Mouse (Mus musculus) forebrain, embryonic 16.5 days (tissue): ENCODE measurements around the gene Degs2. TPM values are rescaled to one million over a fixed set of nuclear protein-coding genes. Genes with fewer than 3 reads are reported as not detected.
"Not testable (repeated sequence)": the region's sequence is repeated elsewhere in the genome, so short reads cannot be mapped to it uniquely, and the experiment has no call there.

Experiments used
- ATAC-seq: fragments of 200-750 bp; cut with Nextera tagmentation; 2 replicates; pipeline ENCODE4 v1.8.0; 2017; ENCODE audit warnings: mild to moderate bottlenecking, moderate library complexity
- H3K27ac ChIP-seq: fragments of 300-500 bp; sonication (generic); 2 replicates; pipeline ENCODE4 v1.5.1; 2014; ENCODE audit warnings: low read length, control low read depth
- H3K27me3 ChIP-seq: fragments of 300-500 bp; sonication (generic); replicated peaks from 2 replicates; pipeline ENCODE4 v1.6.1; 2014; ENCODE audit warnings: low read length; ENCODE audit not compliant: control insufficient read depth, insufficient read depth
- H3K36me3 ChIP-seq: fragments of 300-500 bp; sonication (generic); 2 replicates; pipeline ENCODE4 v1.6.1; 2014; ENCODE audit not compliant: control insufficient read depth, insufficient read depth
- H3K4me1 ChIP-seq: fragments of 300-500 bp; sonication (generic); replicated peaks from 2 replicates; pipeline ENCODE4 v1.6.1; 2014; ENCODE audit warnings: low read length; ENCODE audit not compliant: control insufficient read depth, insufficient read depth
- H3K4me2 ChIP-seq: fragments of 300-500 bp; sonication (generic); 2 replicates; pipeline ENCODE4 v1.6.1; 2014; ENCODE audit warnings: mild to moderate bottlenecking, low read length, control low read depth
- H3K4me3 ChIP-seq: fragments of 300-500 bp; sonication (generic); replicated peaks from 2 replicates; pipeline ENCODE4 v1.5.1; 2014; ENCODE audit warnings: mild to moderate bottlenecking, low read length, control low read depth
- H3K9ac ChIP-seq: fragments of 300-500 bp; sonication (generic); replicated peaks from 2 replicates; pipeline ENCODE4 v1.6.1; 2014; ENCODE audit warnings: low read depth, low read length, control low read depth
- H3K9me3 ChIP-seq: fragments of 300-500 bp; sonication (generic); 2 replicates; pipeline ENCODE4 v1.6.1; 2016; ENCODE audit warnings: low read length; ENCODE audit not compliant: control insufficient read depth
- WGBS: fragments of 180-500 bp; shearing (Covaris S2); extraction: QIAGEN DNeasy Blood & Tissue Kit; methylation state at CpG from one replicate; pipeline ENCODE4 v1.1.7; 2014; 5-methylcytosine and 5-hydroxymethylcytosine counted together
- polyA plus RNA-seq: library from polyadenylated mRNA; unstranded; fragments of >200 nt; fragmentation: Nextera tagmentation; extraction: Ambion mirVana; gene quantifications from 2 replicates; pipeline ENCODE4 v1.2.1, GENCODE M21; 2015

The Degs2 gene
- polyA plus RNA-seq, 1 experiment from 2014 or later: 2.6 TPM

DNA sequence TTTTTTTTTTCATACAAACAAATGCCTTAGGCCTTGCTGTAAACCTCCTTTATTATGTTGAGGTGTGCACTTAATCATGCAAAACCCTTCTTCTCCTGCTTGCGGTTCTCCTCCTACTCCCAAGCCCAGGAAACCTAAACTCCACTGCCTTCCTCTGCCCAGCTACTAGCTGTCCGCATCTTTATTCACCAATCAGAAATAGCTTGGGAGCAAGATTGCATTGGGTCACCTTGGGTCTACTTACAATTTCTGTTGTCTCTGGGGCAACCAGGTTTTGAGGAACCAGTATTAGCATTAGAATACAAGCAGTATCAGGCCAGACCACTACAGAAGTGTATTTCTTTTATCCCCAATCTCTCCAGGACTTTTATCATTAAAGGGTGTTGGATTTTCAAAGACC, 32.3 kb upstream of the Degs2 start:
- no peak overlapping the region for H3K9ac ChIP-seq
- no peaks in the 10 kb centered on the region for H3K36me3 ChIP-seq
- 90% methylated on average over 2 of the region's 2 CpGs for WGBS
- no peaks in the 10 kb centered on the region for H3K4me1 ChIP-seq
- no peaks in the 10 kb centered on the region for H3K27me3 ChIP-seq
- H3K4me2 ChIP-seq: no peak overlapping the region
- no peak overlapping the region for H3K4me3 ChIP-seq
- no peak for ATAC-seq
- H3K9me3 ChIP-seq: no peaks in the 10 kb centered on the region
- H3K27ac ChIP-seq: no peak overlapping the region

DNA sequence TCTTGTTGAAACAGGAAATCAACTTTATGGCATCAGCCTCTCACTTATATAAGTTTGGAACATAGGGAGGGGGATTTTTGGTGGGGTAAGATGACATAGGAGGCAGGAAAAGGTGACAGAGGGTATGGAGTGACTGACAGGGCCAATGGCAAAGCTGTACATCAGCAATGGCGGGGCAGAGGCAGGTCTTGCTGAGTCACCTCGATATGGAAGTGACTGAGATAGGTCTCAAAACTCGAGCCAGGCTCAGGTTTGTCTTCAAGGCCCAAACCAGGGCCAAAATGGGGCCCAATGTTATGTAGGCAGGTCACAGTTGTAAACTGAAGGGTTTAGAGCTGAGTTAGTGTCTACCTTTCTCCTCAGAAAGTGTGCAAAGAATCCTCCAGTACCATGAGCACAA, 21.7 kb upstream of the Degs2 start:
- no peak for ATAC-seq
- H3K36me3 ChIP-seq: no peaks in the 10 kb centered on the region
- H3K9ac ChIP-seq: no peak overlapping the region
- no peaks in the 10 kb centered on the region for H3K4me1 ChIP-seq
- no peaks in the 10 kb centered on the region for H3K27me3 ChIP-seq
- no peak overlapping the region for H3K27ac ChIP-seq
- no peak overlapping the region for H3K4me2 ChIP-seq
- H3K9me3 ChIP-seq: peaks cover 2% of the 10 kb centered on the region; the same call in 1 of the 2 replicates
- 89% methylated on average over 3 of the region's 3 CpGs for WGBS
- no peak overlapping the region for H3K4me3 ChIP-seq

DNA sequence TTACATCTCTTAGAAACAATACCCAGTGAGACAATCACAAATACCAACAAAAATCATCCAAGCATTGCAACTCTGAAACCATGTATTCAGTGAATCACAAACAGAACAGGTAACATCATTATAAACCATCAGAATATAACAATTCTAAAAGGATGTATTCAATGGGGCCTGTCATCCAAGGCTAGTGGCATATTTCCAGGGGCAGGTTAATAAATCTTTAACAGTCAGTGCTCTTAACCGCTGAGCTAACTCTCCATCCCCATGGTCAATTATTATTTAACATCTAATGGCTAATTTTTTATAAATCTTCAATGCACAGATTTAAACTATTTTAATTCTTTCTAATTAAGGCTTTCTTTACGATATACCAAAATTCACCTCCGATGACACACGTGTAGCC, 20.3 kb upstream of the Degs2 start:
- Histone ChIP-seq H3K27ac (no peak overlapping the region), H3K9ac (no peak overlapping the region), H3K4me1 (no peaks in the 10 kb centered on the region), H3K4me3 (no peak overlapping the region), H3K27me3 (no peaks in the 10 kb centered on the region), H3K9me3 (peaks cover 2% of the 10 kb centered on the region; the same call in 1 of the 2 replicates), H3K36me3 (no peaks in the 10 kb centered on the region), H3K4me2 (no peak overlapping the region)
- WGBS: 95% methylated on average over 4 of the region's 4 CpGs
- no peak for ATAC-seq

DNA sequence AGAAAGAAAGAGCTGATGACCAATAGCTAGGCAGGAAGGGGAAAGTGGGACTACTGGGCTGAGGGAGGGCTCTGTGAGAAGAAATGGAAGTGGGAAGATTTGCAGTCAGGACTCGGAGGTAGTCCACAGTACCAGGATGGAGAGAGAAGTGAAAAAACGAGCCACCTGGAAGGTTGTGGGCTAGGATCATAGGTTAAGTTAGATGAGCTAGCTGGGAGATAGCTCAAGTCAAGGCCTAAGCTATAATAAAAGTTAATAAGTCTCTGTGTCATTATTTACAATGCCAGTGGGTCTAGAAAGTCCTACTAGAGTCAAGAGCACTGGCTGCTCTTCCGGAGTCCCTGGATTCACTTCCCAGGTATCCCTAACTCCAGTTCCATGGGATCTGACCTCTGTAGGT, 16.4 kb upstream of the Degs2 start:
- no peaks in the 10 kb centered on the region for H3K27me3 ChIP-seq
- no peak overlapping the region for H3K4me3 ChIP-seq
- H3K4me1 ChIP-seq: no peaks in the 10 kb centered on the region
- H3K36me3 ChIP-seq: no peaks in the 10 kb centered on the region
- no peak overlapping the region for H3K27ac ChIP-seq
- 89% methylated on average over 3 of the region's 3 CpGs for WGBS
- H3K9me3 ChIP-seq: peaks cover 1% of the 10 kb centered on the region; the same call in 1 of the 2 replicates
- H3K9ac ChIP-seq: no peak overlapping the region
- no peak overlapping the region for H3K4me2 ChIP-seq
- no peak for ATAC-seq

DNA sequence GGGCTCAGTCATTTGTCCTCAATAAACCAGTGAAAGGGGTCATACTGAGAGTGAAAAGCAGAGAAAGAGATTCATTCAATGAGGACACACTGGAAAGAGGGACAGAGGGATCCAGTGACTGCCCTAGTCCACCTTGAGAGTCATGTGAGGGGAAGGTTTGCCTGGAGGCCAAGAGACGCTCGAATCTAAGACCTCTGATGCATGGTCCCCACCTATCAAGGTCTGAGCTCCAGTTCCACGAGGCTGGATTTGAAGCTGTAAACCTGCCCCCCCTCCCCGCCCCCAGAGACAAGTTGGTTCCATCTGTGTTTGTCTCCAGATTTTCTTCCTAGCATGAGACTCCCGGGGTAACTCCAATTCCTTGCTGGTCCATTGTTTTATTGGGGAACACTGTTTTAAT, 13.7 kb upstream of the Degs2 start:
- Histone ChIP-seq H3K36me3 (no peaks in the 10 kb centered on the region), H3K4me2 (no peak overlapping the region), H3K4me1 (no peaks in the 10 kb centered on the region), H3K4me3 (no peak overlapping the region), H3K9me3 (no peaks in the 10 kb centered on the region), H3K27me3 (no peaks in the 10 kb centered on the region), H3K27ac (no peak overlapping the region), H3K9ac (no peak overlapping the region)
- no peak for ATAC-seq
- WGBS: 83% methylated on average over 5 of the region's 5 CpGs

DNA sequence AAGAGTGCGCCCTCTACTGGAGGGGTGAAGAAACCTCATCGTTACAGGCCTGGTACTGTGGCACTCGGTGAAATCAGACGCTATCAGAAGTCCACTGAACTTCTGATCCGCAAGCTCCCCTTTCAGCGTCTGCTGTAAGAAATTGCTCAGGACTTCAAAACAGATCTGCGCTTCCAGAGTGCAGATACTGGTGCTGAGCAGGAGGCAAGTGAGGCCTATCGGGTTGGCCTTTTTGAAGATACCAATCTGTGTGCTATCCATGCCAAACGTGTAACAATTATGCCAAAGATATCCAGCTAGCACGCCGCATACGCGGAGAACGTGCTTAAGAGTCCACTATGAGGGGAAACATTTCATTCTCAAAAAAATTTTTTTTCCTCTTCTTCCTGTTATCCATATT, 11.9 kb upstream of the Degs2 start:
- H3K4me2 ChIP-seq, H3K27ac ChIP-seq, H3K9me3 ChIP-seq, H3K36me3 ChIP-seq, H3K9ac ChIP-seq, ATAC-seq, H3K4me1 ChIP-seq, H3K4me3 ChIP-seq, H3K27me3 ChIP-seq: not testable (repeated sequence)
- 96% methylated on average over 14 of the region's 14 CpGs for WGBS

DNA sequence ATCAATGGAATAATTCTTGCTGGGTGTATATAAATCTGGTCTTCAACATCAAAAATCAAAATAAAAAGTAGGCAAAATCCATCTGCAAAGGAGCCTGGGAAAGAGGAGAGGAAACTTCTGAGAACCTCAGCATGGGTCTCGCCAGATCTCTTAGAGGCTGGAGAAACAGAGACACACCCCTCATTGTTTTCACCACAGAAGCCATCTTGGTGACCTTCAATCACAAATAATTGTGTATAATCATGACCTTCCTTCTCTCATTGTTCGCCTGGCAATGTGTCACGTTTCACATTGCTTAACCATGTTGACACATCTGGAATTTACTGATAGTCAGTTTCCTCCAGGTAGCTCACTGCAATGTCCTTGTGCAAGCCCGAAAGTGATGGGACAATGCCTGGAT, 10.4 kb upstream of the Degs2 start:
- H3K9me3 ChIP-seq: no peaks in the 10 kb centered on the region

DNA sequence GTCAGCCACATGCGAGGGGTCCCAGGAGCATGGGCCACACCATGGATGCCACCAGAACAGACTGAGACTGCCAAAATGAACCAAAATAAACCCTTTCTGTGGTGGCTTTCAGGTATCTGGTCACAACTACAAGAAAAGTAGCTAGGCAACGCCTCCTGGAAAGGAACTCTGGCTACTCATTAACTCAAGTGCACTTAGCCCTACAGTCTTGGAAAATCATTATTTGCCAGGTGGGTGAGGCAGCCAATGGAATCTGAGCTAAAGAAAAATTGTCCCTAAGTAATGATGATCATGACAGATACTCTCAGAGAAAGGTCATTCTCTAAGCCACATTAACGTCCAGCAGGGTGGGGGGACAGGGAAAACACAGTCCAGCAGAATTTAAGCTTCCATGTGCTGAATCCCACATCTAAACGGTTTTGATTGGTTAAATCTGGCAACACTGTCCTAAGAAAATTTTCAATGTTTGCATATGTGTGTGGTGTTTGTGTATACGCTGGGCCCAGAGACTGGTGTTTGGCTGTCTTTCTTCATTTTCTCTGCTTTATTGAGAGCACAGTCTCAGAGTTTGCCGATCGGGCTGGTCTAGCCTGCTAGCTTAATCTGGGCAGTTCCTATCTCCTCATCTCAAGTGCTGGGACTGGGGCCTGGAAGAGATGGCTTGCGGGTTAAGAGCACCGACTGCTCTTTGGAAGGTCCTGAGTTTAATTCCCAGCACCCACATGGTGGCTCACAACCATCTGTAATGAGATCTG, 8.9 kb upstream of the Degs2 start:
- Histone ChIP-seq H3K27me3 (no peaks in the 10 kb centered on the region), H3K9me3 (no peaks in the 10 kb centered on the region), H3K4me2 (no peak overlapping the region), H3K36me3 (no peaks in the 10 kb centered on the region), H3K9ac (no peak overlapping the region), H3K4me3 (no peak overlapping the region), H3K27ac (no peak overlapping the region), H3K4me1 (no peaks in the 10 kb centered on the region)
- WGBS: 84% methylated on average over 9 of the region's 9 CpGs
- ATAC-seq: no peak

More for the DNA sequence above, 10.4 kb upstream of the Degs2 start:
- Histone ChIP-seq H3K36me3 (no peaks in the 10 kb centered on the region), H3K4me2 (no peak overlapping the region), H3K9ac (no peak overlapping the region), H3K27me3 (no peaks in the 10 kb centered on the region), H3K27ac (no peak overlapping the region), H3K4me3 (no peak overlapping the region), H3K4me1 (no peaks in the 10 kb centered on the region)
- no peak for ATAC-seq
- 80% methylated on average over 4 of the region's 4 CpGs for WGBS

DNA sequence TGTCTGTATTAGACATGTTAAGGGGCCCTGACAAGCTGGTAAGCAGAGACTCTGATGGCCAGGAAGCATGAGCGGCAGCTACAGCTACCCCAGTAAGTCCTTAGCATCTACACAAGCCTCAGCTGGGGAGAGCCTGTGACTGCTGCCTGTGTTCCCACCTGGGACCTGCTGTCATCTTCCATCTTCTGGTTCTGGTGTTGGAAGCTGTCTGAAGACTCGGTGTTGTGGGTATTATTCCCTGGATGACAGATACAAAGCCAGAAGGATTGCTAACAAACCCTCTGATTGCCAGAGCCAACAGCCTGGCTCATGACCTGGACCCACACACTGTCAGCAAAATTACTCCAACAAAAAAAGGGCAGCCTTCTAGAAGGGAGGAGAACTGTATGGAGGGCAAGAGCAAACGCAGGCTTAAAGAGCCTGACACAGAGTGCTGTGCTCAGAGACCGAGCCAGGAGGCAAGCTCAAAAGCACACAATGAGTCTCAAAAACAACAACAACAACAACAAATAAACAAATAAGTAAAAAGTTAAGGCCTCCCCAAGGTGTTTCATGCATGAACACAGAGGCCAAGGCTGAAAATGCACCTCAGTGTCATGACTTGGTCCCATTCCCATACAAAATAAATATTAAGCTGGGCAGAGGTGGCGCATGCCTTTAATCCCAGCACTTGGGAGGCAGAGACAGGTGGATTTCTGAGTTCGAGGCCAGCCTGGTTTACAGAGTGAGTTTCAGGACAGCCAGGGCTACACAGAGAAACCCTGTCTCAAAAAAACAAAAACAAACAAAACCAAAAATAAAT, 8.1 kb upstream of the Degs2 start:
- ATAC-seq: no peak
- no peaks in the 10 kb centered on the region for H3K9me3 ChIP-seq
- WGBS: 85% methylated on average over 6 of the region's 6 CpGs
- no peak overlapping the region for H3K9ac ChIP-seq
- no peak overlapping the region for H3K4me2 ChIP-seq
- H3K4me3 ChIP-seq: no peak overlapping the region
- no peak overlapping the region for H3K27ac ChIP-seq
- no peaks in the 10 kb centered on the region for H3K4me1 ChIP-seq
- H3K36me3 ChIP-seq: no peaks in the 10 kb centered on the region
- H3K27me3 ChIP-seq: no peaks in the 10 kb centered on the region
